Mouse (Mus musculus): ENCODE measurements around the gene Sp110. TPM values are rescaled to one million over a fixed set of nuclear protein-coding genes. Genes with fewer than 3 reads are reported as not detected.

Gene Sp110
- polyA plus RNA-seq, 1 experiment from 2014 or later = 0.91 TPM

Other genes starting within 250 kb of the Sp110 start
- gene G530012D18Rik, start 23.1 kb downstream of the Sp110 start, polyA plus RNA-seq (2015; fragmentation: Nextera tagmentation; extraction: Ambion mirVana) = not detected in 2 replicates
- 0.27 and 0.49 TPM in 2 replicates for gene Sp140, start 1.6 kb upstream of the Sp110 start, polyA plus RNA-seq (2015; fragmentation: Nextera tagmentation; extraction: Ambion mirVana)
- 0.57 and 0.92 TPM in 2 replicates for gene Sp100, start 51.2 kb upstream of the Sp110 start, polyA plus RNA-seq (2015; fragmentation: Nextera tagmentation; extraction: Ambion mirVana)
- gene A630001G21Rik, start 179.8 kb upstream of the Sp110 start, polyA plus RNA-seq (2015; fragmentation: Nextera tagmentation; extraction: Ambion mirVana) = 0.65 and 0.66 TPM in 2 replicates
- gene Cab39, start 194.6 kb upstream of the Sp110 start, polyA plus RNA-seq (2015; fragmentation: Nextera tagmentation; extraction: Ambion mirVana) = 49.6 and 52.8 TPM in 2 replicates